Mouse (Mus musculus): ENCODE data around the gene Dscaml1. TPM values are rescaled to one million over a fixed set of nuclear protein-coding genes. Genes with fewer than 3 reads are reported as not detected.

Dscaml1 gene
- under 1 TPM in 1 of 2 experiments, not detected in 1; 0.21 TPM for total RNA-seq (2021)
- long read RNA-seq, experiment 1, result 0 reads
- long read RNA-seq, experiment 2, result 0 reads

DNA sequence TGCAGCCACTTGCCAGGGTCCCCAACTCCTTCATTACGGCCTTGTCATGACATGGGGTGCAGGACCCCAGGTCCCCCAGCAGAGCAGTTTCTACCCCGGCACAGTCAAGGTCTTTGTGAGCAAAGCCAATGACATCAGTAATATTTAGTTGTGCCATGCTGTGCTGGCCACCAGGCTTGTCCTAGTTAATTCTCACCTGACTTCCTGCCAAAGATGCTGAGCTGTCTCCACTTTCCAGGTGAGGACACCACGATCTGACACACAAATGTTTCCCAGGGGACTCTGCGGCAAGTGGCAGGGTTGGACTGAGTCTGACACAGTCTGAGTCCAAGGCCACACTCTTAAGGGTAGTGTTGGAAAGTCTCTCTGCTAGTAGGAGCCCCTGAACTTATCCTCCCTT lies at the start of gene Dscaml1:
Dscaml1 (plus strand) TSS at position 173 of the 400 bp plus-strand sequence.
- intact Hi-C loops (cut with DNase I; ENCODE audit: low total_unique reads), result no loop called here
- DNase-seq, result no peak

DNA sequence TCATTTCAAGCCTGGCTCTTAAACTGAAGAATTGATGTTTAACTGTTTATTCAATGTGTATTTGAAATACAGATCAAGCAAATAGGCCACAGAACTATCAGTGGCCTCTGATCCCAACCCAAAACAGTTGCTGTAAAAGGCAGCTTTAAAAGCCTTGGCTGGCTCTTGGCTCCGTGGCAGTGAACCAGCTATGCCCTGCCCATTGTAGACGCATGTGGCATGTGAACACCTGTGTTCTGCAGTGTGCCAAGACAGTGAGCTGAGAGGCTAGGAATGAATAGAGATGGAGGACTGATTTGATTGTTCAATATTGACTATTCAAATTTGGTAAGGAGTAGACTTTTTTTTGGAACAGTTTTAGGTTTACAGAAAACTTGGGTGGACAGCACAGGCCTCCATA lies 49.5 kb upstream of the Dscaml1 start:
- intact Hi-C loops (cut with DNase I; ENCODE audit: low total_unique reads), result no loop called here
- no peak for DNase-seq

DNA sequence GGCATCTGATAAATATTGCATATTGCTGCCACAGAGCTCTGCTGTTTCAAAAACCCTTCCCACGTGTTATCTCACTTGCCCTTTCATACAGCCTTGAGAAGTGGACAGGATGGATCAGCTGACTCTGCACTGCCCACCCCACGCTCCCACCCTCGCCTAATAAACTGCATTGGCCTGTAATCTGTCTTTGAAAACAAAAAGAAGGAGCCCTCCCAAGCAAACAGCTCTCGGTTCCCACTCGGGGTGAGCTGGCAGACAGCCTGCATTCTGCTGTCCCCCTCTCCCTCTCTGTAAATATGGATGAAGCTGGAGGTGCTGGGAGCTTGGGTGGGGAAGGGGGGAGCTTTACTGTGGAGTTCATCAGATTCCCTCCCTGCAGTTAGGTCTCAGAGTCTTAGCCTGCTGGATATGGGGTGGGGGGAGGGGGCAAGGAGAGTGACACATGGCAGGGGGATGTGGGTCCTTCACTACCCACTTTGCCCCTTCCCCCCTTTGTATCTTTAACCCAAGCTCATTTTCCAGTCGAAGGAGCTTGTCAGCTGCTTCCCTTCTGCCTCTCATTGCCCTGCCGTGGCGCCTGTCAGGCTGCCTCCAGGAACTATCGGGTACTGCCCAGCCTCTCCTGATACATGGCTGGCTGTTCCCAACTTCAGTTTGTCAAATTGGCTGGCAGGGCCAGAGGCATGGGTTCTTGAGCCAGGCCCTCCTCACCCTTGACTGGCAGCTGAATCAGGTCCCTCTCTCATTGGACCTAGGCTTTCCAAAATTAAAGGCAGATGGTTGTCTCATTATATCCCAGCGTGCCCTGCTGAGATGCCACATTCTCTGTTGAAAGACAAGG lies 45.8 kb upstream of the Dscaml1 start:
- DNase-seq, result no peak
- intact Hi-C loops (cut with DNase I; ENCODE audit: low total_unique reads), result no loop called here

DNA sequence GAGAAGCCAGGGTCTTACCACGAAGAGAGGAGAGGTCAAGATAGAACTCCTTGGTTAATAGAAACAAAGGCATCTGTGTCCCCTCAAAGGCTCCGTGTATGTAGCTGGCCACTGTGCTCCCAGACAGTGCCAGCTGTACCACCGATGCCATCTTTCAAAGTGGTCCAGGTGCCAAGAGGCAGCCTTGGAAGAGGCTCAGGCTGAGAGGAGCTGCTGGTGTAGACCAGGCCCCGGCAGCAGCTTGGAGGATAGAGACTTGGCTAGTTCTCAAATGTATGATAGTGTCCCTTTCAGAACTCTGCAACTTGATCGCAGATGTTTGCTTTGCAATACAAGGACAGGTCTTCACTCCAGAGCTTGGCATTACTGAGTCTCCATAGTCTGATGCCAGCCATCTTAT lies 44.1 kb upstream of the Dscaml1 start:
- intact Hi-C loops (cut with DNase I; ENCODE audit: low total_unique reads), result no loop called here
- no peak for DNase-seq

DNA sequence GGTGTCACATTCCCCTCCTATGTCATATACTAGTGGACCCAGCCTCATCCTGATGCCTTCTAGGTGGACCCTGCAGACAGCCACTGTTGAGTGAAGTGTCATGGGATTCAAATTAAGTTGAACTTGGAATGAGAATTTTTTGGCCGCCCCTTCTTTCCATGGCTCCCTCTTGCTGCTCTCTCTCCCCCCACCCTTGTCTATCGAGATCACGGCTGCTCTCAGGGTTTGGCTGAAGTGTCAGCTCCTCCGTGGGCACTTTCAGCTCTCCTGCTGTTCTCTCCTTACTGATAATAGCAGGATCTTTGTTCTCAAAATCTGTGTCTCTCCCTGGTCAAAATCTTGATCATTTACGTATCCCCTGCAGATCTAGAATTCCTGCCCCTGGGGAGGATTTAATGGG lies 43.6 kb upstream of the Dscaml1 start:
- DNase-seq, result no peak
- intact Hi-C loops (cut with DNase I; ENCODE audit: low total_unique reads), result no loop called here

DNA sequence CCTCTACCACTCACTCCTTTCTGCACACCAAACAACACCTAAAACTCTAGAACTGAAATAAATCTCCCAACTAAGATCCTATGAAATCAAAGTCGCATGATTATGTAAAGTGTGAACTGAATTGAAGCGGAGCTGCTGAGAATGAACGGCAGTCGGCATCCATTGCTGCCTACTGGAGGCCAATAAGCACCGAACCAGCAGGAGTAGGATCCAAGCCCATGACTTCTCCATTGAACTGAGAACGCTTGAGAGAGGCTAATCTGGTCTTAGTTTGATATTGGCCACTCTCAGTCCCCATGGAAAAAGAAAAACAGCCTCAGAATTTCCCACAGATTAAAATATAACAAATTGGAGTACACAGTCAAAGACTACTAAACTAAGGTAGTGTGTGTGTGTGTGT lies 42.5 kb upstream of the Dscaml1 start:
- DNase-seq, result no peak
- intact Hi-C loops (cut with DNase I; ENCODE audit: low total_unique reads), result no loop called here

DNA sequence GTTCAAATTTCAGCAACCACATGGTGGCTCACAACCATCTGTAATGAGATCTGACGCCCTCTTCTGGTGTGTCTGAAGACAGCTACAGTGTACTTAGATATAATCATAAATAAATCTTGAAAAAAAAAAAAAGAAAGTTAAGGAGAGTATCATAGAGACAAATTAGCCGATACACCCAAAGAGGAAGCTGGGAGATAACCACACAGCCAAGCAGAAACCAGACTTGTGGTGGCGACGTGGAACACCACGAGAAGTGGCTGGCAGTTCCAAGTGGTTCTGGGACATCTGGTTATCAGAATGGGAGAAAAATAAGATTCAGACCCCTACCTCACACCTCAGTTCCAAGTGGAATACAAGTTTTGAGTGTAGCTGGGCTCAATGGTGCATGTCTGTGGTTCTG lies 39.7 kb upstream of the Dscaml1 start:
- DNase-seq, result no peak
- intact Hi-C loops (cut with DNase I; ENCODE audit: low total_unique reads), result loop anchor here (2.0 kb wide), 1 partner anchor 38 kb away; no protein-coding TSS in a partner anchor

DNA sequence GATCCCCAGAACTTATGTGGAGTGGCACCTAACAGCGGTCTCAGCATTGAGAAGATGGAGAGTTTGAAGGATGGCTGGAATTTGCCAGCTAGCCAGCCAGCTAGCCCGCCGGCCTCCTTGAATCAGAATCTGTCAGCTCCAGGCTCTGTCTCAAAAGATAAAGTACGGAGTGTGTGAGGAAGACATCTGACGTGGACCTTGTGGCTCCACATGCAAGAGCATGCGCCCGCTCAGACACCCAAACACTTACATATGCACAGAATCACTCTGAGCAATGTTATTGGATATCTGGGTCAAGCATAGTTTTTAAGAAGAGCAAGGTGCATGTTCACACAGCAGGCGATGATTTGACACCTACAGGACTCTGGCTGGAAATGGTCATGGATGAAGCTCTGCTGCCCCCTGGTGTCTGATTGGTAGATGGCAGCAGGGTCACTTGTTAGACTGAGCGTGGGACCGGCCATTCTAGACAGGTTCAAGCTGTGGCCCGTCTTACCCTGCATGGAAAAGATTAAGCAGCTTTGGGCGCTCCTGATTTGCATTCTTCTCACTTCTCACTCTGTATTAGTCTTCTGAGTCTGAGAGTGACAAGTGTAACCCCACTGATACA lies 37.9 kb upstream of the Dscaml1 start:
- intact Hi-C loops (cut with DNase I; ENCODE audit: low total_unique reads), result loop anchor here (2.0 kb wide), 1 partner anchor 88 kb away; no protein-coding TSS in a partner anchor
- DNase-seq, result peak; percentile 82

DNA sequence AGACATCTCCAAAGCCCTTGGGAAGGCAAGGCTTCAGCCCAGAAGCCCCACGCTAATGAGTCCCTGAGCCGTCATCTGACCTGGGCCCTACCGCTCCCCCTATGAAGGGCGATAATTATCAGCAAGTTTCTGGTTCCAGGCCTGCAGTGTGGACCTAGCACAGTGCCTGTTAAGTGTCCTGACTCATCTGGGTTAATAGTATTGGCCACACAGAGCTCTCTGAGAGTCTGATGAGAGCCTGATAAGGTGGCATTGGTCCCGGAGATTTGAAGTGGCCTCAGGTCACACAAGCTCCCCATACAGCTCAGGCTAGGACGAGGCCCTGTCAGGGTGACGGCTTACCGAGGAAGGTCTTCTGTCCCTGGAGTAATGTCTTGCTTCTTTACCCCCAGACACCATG lies 36.8 kb upstream of the Dscaml1 start:
- intact Hi-C loops (cut with DNase I; ENCODE audit: low total_unique reads), result loop anchor here (2.0 kb wide), 1 partner anchor 89 kb away; no protein-coding TSS in a partner anchor

DNA sequence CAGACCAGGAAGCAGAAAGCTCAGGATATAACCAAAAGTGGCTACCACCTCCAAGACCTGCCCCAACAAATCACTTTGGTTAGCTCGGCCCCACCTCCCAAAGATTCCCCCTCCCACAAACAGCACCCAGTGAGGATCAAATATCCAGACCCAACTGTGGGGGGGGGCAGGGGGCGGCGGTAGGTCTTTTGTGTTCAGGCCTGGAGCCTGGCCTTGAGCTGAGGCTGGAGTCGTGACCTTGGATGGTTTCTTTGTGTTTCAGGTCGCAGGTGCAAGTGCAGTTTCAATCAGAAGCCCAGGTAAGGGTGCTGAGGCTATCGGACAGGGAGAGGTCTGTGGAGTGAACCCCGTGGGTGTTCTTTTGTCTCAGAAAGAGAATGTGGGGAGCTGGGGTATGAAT lies 35.1 kb upstream of the Dscaml1 start:
- intact Hi-C loops (cut with DNase I; ENCODE audit: low total_unique reads), result no loop called here
- DNase-seq, result no peak

More for the DNA sequence above, 36.8 kb upstream of the Dscaml1 start:
- no peak for DNase-seq

DNA sequence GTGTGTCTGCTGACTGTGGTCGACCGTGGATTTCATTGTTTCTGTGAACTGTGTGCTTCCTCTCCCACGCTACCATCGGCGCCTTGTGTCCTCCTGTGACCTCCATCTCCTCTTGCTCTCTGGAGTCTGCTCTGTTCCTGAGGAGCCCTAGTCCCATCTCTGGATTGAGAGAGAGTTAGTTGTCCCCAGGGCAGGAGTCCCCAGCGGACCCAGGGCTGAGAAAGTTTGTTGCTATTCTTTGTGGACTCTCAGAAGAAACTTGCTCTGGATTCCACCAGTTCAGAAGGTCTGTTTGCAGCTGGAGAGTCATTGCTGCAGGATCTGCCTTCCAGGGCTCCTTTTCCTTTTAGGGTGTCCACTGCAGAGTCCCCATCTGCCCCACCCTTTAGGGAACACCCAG lies 31.2 kb upstream of the Dscaml1 start:
- no peak for DNase-seq
- intact Hi-C loops (cut with DNase I; ENCODE audit: low total_unique reads), result no loop called here

DNA sequence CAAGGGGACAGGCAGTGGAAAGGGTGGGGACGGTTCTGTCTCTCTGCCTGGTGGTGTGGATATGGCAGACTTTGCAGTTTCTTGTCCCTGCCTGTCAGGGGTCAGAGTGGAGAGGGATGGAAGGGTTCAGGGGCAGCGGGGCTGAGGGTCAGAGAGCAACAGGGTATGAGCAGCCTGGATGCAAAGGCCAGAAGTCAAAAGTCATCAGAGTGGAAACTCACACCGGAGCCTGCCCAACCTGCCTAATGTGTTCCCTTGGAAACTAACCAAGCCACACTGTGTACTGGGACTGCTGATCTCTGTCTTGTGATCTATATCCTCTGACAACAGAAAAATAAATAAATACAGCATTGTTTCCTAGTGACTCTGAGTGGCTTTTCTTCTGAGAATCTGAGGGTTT lies 30.6 kb upstream of the Dscaml1 start:
- DNase-seq, result no peak
- intact Hi-C loops (cut with DNase I; ENCODE audit: low total_unique reads), result no loop called here

DNA sequence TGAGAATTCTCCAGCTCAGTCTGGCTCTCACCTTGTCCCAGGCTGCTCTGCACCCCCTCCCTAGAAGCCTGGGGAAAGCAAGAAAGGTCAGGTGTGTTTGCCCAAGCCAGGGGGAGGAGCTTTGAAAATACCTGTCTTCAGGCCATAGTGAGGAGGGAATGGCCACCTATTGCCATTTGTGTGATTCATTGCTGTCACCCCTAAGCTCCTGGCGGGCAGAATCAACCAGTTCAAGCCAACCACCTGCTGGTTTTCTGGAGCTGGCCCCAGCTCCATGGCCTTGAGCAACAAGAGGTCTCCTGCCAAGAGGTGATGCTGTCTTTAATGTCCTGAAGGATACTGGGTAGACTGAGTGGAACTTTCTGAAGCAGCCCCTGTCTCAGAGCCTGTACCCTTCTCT lies 28.1 kb upstream of the Dscaml1 start:
- DNase-seq, result peak; percentile 26
- intact Hi-C loops (cut with DNase I; ENCODE audit: low total_unique reads), result no loop called here

DNA sequence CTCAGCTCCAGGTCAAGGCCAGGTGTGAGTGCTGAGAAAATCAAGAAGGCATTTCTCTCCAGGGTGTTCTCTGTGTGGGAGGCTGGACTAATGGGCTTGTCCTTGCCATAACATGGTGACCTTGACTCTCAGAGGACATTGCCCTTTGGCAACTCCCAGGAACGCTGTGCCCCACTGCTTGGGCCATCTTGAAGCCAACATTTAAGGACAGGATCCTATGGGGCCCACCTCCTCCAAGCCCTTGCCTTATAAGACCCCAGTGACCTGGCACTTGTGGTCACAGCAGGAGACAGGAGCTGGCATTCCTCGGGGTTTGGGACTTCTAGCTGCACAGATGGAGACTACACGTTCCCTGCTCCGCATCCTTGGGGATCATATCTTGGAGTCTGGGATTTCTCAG lies 27.0 kb upstream of the Dscaml1 start, which contains the start of gene Fxyd2:
Fxyd2 (plus strand) TSS at position 236 of the 400 bp plus-strand sequence.
- DNase-seq, result no peak
- intact Hi-C loops (cut with DNase I; ENCODE audit: low total_unique reads), result no loop called here

DNA sequence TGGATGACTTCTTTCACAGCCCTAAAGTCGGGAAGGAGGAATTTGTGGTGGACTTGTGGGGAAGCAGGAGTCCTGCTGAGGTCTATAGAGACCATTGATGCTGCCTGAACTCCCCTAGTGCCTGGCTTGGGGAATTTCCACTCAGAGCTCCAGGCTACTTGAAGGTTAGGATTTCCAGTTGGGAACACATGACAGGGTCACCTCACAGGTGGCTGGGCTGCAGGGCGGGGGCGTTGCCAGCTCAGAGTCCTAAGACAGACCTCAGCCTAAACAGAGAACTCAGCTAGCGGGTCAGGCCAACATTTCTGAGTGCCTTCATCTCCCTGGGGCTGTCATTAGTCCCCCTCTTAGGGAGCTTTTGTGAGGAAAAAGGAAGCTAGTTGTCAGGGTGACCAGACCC lies 24.6 kb upstream of the Dscaml1 start:
- intact Hi-C loops (cut with DNase I; ENCODE audit: low total_unique reads), result no loop called here
- no peak for DNase-seq

DNA sequence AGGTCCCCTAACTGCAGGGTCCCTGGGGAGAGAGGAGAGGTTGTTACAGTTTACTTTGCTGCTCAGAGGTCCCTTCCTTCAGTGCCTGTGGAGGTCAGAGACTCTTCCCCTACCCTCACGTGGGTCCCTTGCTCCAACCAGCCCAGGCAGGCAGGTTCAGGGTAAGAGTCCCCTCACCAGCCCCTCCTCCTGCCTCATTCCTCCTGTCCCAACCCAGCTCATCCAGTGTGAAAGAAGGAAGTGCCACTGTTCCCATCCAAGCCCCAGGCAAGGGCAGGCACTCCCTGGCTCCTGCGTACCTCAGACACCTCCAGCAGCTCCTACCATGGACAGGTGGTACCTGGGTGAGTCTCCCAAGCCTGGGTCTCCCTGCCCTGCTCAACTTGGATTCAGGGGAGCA lies 23.5 kb upstream of the Dscaml1 start:
- no peak for DNase-seq
- intact Hi-C loops (cut with DNase I; ENCODE audit: low total_unique reads), result no loop called here

DNA sequence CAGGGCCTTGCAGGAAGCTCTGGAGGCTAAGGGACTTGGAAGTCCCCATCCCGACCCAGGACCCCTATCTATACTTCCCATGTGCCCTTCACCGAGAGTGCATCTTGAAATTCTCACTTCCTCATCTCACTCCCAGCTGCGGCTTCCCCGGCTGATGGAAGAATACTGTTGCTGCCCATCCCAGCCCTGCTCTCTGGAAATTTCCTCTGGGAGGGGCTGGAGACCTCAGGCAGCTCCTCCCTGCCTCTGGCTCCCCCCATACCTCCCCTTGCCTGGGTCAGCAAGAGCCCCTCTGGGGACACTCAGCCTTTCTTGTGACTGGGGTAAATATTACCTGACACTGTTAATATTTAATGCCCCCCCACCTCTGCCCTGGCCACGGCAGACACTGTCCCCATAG lies 20.7 kb upstream of the Dscaml1 start:
- no peak for DNase-seq
- intact Hi-C loops (cut with DNase I; ENCODE audit: low total_unique reads), result no loop called here

DNA sequence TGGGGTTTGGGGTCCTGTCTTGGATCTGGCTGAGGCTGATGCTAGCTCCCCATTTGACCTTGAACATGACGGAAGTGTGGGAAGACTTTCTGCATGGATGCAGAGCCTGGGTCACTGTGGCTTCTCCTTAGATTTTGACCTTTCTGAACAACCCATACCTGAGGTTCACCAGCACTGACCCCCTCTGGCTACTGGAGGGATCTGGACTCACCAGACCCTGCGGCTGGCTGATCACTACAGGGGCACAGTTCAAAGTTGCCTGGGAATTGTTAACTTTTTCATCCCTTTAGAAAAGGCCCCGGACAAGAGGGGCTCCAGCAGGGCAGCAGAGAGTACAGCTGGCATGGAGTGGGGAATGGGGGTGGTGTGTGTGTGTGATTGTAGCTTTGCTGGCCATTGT lies 19.6 kb upstream of the Dscaml1 start:
- no peak for DNase-seq

DNA sequence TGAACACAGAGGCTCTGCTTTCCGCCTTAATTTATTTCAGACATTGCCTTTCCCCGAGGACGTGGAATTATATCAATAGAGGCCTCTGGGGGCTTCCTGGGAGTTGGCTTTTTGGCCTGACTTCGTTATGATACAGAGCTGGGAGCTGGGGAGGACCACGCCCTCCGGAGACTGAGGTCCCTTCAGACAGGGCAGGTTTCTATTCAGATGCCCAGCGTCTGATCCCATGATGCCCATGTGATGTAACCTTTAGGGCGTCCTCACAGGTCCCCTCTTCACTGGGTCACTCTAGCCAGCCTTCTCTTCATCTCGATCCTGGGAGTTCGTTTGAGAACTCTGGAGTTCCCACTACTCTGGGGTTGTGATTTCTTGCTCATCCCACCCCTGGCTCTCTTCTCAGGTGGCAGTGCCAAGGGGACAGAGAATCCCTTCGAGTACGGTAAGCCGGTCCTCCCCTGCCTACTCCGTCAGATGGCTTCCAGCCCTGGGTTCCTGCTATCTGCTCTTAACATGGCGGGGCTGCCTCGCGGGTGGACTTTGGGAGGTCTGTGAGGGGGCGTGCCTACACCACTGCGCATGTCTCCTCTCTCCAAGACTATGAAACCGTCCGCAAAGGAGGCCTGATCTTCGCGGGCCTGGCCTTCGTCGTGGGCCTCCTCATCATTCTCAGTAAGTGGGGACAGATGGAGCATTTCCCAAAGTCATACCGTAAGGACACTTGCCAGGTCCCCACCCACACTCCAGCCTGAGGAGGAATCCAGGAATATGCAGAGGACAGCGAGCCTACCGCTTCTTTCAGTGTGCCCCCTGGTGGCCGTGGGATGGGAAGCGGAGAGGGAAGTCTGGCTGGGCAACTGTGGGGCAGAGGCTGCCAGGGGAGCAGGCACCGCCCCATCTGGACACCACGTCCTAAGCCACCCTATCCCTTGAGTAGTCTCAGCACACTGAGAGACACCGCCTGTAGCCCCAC lies 18.4 kb upstream of the Dscaml1 start:
- intact Hi-C loops (cut with DNase I; ENCODE audit: low total_unique reads), result no loop called here
- DNase-seq, result peak; percentile 88

More for the DNA sequence above, 19.6 kb upstream of the Dscaml1 start:
- intact Hi-C loops (cut with DNase I; ENCODE audit: low total_unique reads), result no loop called here

DNA sequence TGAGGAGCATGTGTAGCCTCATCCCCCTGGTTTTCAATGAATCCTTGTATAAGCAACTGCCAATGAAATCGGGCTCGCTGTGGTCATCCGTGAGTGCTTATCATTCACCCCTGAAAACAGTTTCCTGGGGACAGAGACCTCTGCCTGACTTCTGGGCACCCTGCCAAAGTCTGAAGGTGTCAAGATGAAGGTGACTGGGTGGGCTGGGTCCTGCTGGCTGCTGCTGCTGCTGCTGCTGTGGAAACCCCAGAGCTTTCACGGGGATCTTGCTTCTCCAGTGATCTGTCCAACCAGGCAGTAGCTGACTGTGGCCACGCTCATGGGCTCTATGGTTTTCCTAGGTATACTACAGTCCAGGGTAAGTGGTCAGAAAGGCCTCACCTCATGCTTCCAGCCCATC lies 16.2 kb upstream of the Dscaml1 start:
- intact Hi-C loops (cut with DNase I; ENCODE audit: low total_unique reads), result loop anchor here (5.0 to 10.0 kb wide), 2 partner anchors 185 to 332 kb away; no protein-coding TSS in a partner anchor
- DNase-seq, result no peak
